Mouse (Mus musculus) small intestine, adult 2 months (tissue): ENCODE measurements around the gene Gm20662.

Source experiments
- CTCF ChIP-seq: fragments of 200-500 bp; IDR thresholded peaks from 2 replicates; pipeline ENCODE4 v1.5.1; 2012; ENCODE audit warnings: low read depth, mild to moderate bottlenecking, control low read depth, inconsistent platforms, low read length, moderate library complexity, mixed read lengths; ENCODE audit not compliant: insufficient replicate concordance, insufficient read length; ENCODE audit errors: extremely low read depth
- POLR2A ChIP-seq: fragments of 200-500 bp; IDR thresholded peaks from 2 replicates; pipeline ENCODE4 v1.6.1; 2012; ENCODE audit warnings: low read depth, mild to moderate bottlenecking, control low read depth, inconsistent platforms, low read length, moderate library complexity

DNA sequence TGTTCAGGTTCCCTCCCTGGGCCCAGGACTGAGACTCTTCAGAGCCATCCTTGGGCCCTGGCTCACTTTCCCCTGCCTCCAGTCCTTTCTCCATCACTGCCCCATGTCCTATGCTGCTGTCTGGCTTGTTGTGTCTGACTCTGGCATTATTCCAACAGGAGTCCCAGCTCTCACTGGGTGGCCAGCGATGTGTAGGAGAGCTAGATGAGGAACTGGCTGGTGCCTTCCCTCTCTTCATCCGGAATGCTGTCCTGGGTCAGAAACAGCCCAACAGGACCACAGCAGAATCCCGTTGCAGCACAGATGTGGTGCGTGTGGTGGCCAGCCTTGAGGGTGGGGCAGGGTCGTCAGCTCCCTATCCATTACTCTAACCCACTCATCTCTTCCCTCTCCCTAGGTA lies 25.8 kb upstream of the Gm20662 start:
- no peak for TF ChIP-seq CTCF
- no peak for TF ChIP-seq POLR2A
